Mouse (Mus musculus) mesoderm, embryonic 11.5 days (tissue): Measurements from ENCODE around the gene R3hcc1l.

Source experiments
- DNase-seq: peaks from one replicate; pipeline ENCODE4 v3.0.0-alpha.2; 2012; ENCODE audit warnings: low read depth, low spot score

R3hcc1l gene

GRCm38 (mm10) chr19:42599891-42600290, 81.3 kb downstream of the R3hcc1l start:
- DNase-seq, result no peak

DNA sequence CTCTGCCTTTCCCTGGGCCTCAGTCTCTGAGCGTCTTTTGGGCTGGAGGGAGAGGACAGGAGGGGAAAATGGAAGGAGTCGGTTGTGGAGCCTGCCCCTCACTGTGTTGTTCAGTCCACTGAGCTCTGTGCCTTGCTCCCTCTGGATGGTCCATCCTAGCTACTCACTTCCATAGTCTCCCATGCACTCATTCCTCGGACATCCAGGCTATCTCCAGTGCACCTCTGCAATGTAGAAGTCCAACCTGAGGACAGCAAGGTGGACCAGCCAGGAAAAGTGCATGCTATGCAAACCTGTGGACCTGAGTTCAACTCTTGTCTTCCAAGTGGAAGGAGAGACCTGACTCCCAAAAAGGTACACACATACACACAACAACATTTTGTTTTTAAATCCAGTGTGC, 82.0 kb downstream of the R3hcc1l start:
- DNase-seq, result no peak

DNA sequence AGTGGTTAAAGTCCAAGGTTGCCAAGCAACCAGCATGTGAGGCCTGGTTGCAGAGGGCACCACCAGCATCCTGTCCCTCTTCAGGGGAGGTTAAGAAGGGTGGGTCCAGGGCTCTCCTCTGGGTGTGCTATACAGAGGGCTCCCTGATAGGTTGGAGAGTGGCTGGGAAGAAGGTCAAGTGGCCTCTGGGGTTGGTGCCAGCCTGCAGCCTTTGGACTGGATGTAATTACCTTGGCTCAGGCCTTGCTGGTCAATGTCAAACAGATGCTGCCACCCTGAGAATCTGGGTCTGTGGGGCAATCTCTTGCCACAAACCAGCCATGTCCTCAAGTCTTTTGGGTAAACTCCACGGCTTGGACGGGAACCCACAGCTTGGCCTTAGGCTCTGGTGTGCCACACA, 82.9 kb downstream of the R3hcc1l start:
- no peak for DNase-seq

DNA sequence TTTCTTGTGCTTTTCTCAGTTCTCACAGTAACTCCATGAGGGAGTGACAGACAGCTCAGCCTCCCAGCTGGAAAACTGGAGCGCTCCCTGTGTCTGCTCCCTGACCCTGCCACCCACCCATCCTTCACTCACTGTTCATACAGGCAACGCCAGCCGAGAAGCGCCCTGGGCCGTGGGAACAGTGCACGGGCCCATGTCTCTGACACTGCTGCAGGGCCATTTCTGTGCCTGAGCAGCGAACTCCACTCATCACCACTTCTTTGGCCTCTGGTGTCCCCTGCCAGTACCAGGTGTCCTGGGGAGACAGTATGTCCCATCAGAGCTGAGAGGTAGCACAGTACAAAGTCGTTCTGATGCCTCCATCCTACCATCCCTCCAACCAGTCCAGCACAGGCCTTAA, 83.5 kb downstream of the R3hcc1l start:
- DNase-seq, result no peak

GRCm38 (mm10) chr19:42602576-42602975, 84.0 kb downstream of the R3hcc1l start:
- no peak for DNase-seq

DNA sequence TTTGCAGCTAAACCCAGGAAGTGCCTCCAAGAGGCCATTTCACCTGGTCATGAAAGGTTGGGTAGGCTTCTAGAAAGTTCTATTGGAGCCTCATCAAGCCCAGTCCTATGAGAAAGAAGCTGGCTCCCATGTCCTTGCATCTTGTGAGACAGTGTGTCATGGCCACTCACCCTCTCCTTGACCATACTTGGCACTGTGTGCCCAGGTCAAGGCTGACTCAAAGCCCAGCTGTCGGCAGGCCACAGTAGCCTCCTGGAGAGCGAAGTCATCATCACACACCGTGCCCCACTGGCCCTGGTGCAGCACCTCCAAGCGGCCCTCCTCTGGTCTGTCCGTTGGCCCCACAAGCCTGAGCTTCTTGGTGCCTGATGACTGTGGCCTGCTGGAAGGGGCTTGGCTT, 89.5 kb downstream of the R3hcc1l start:
- no peak for DNase-seq

- no peak for DNase-seq
These were observed 91.2 kb downstream of the R3hcc1l start for GRCm38 (mm10) chr19:42609716-42610115.

GRCm38 (mm10) chr19:42611746-42612145, 93.2 kb downstream of the R3hcc1l start:
- no peak for DNase-seq

- no peak for DNase-seq
These were observed 94.1 kb downstream of the R3hcc1l start, which contains the start of gene Loxl4 for GRCm38 (mm10) chr19:42612654-42613053. TSS of gene Loxl4 (minus strand) at chr19:42612813.

GRCm38 (mm10) chr19:42613116-42613515, 94.6 kb downstream of the R3hcc1l start:
- DNase-seq, result no peak

DNA sequence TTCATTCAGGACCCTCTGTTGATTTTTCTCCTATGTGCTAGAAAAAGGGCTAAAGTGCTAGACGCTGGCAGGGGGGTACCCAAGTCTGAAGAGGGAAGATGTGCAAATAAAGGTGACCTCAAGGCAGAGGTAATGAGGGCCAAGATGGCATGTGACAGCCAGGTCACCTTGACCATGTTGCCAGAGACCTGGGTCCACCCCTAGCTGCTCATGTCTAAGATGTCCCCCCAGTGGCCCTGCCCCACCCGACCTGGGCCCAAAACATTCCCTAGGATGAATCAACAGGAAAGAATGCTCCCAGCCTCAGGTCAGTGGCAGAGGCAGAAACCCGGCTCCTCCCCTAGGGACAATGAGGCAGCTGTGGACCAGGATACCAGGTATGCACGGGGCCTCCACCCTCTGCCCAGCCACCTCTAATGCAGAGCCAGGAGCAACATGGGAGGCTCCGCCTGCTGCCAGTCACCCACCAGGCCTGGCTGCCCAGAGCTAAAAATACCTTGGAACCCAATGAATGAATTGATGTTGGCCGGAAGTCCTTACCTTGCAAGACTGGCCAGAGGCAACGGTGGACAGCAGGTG, 95.2 kb downstream of the R3hcc1l start:
- no peak for DNase-seq

DNA sequence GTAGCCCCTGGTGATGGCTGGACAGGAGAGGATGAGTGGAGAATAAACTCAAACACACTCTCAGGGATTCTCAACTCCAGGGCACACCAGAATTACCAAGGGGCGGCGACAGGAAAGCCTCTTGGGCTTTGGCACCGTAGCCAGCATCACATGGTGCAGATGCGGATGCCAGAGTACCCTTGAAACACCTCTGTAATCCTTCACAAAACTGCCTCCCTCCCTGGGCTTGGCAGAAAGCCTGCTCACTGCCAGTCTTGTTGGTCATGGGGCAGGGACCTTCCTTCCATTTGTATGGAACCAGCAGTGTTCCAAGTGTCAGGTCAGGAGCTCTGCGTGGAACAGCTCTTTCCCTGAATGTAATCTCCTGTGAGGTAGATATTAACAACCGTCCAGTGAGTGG, 109.5 kb downstream of the R3hcc1l start:
- DNase-seq, result no peak

DNA sequence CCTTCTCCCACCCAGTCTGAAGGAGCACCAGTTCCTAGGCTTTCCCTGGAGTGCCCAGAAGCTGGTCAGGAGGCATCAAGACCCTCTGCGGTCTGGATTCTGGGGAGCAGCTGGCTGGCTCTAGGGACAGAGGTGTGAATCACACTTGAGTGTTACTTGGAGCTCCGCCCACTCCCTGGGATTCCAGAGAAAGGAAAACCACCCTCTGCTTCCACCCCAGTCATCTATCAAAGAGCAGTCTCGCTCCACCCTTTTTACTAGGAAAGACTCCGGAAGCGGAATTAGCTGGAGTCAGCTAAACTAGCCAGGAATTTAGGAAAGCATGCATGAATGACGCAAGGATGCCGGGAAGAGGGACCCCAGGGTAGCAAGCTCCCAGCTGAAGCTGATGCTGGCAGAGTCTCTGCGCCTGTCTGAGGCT, 113.0 kb downstream of the R3hcc1l start:
- peak; percentile 73 for DNase-seq

DNA sequence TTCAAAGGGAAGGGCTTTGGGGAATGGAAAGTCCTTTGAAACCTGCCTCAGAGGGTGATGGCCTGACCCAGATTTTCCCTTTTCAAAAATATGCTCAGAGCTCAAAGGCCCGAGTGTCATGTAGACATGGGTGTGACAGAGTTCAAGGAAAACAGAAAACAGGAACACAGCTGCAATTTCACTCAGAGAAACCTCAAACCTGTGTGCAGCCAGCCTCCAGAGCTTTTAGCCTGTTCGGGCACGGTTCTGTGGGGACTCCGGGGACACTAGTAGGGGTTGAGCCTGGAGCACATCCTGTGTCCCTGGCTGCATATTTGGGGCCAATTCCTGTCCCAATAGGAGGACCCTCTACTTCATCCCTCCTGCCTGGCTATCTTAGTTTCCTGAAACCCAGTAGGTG, 113.7 kb downstream of the R3hcc1l start:
- no peak for DNase-seq

GRCm38 (mm10) chr19:42633650-42634049, 115.1 kb downstream of the R3hcc1l start:
- DNase-seq, result no peak

DNA sequence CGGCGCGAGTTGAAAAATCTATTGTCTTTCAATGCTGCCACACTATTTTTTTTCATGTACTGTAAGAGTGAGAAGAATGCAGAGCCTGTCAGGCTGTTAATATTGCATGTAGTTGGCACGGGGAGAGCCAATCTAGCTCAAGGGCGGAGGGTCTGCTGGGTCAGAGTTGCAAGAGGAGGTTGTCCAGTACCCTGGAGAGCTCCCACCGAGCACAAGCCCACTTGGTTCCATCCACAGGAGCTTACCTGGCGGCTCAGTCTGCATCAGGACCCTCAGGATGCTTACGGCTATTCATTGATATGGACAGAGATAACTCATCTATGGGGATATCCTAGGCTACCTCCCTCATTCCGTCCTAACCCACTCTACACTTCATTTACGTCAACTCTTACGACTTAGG, 118.1 kb downstream of the R3hcc1l start:
- peak; percentile 78 for DNase-seq

DNA sequence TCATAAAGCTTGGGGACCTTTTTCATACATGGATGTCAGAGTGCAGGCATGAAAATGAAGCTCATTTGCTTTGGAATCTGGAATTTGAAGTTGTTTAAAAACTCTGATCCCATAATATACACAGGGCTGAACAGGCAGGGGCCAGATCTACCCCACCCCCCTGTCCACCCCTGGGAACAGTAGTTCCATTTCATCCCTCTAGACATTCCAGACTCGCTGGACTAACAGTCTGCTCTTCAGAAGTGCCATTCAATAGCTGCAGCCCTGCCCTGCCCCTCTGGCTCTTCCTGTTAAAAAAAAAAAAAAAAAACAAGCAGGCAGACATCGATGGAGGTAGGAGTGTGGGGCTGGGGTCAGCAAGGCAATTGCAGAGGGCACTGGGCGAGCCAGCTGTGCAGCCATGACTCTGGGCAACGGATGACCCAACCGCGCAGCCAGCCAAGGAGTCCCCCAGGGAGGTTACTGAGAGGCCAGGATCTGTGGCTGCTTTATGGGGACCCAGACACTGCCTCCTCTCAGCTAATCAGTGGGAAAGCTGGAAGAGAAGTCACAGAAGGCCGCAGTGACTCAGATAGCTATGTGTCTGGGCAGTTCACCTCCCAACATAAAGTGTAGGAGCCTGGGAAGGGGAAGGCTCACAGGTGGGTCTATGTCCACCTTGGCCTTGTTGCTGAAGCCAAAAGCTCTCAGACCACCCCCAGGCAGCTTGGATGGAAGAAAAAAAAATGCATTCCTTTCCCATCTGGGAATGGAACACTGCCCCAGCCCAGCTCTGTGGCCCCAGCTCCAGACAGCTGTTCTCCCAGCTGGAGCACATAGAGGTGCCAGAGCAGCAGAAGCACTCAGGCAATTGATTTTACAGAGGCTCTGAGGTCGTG, 120.3 kb downstream of the R3hcc1l start:
- peak; percentile 48 for DNase-seq

DNA sequence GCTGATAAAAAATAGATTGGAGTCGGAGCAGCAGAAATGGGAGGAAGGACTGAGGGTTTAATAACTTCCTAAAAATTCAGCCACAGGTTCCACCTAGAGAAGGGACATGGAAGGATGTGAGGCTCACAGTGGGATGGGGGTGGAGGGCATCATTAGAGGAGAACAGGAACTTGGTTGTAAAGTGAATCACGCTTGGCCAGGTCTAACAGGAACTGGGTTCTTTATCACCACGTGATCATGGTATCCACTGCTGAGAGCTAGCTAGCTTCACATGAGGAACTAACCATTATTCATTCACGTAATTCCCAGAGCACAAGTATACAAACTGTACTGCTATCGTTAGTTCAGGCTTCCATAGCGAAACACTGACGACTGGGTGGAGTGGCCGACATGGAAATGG, 121.0 kb downstream of the R3hcc1l start:
- DNase-seq, result no peak

GRCm38 (mm10) chr19:42640211-42640610, 121.7 kb downstream of the R3hcc1l start:
- DNase-seq, result no peak
